Mouse (Mus musculus): ENCODE results near the gene Snx4.

- TF ChIP-seq FLI1 (IDR thresholded peaks at IDR 0.05; ENCODE audit: low read length) (no peak), GATA1 (IDR thresholded peaks at IDR 0.05; ENCODE audit: borderline replicate concordance, low read length) (no peak)
Observed at GRCm38 (mm10) chr16:33346376-33346775, 95.1 kb downstream of the Snx4 start.
